Mouse (Mus musculus) hindbrain, embryonic 11.5 days (tissue): ENCODE data around the gene Prrc2b. TPM values are rescaled to one million over a fixed set of nuclear protein-coding genes. Genes with fewer than 3 reads are reported as not detected.
A peak's percentile ranks its signal among the peaks of the same experiment; 100 is the strongest.

Source experiments
- ATAC-seq: fragments of 200-750 bp; cut with Nextera tagmentation; 2 replicates; pipeline ENCODE4 v1.8.0; 2017; ENCODE audit warnings: mild to moderate bottlenecking, moderate TSS enrichment, moderate library complexity; ENCODE audit not compliant: low FRiP score
- DNase-seq: peaks from one replicate; pipeline ENCODE4 v3.0.0-alpha.2; 2015; ENCODE audit warnings: low spot score
- H3K27ac ChIP-seq: fragments of 300-500 bp; sonication (generic); 2 replicates; pipeline ENCODE4 v1.5.1; 2014; ENCODE audit warnings: mild to moderate bottlenecking, low read depth, low read length
- H3K27me3 ChIP-seq: fragments of 300-500 bp; sonication (generic); 2 replicates; pipeline ENCODE4 v1.6.1; 2014; ENCODE audit warnings: mild to moderate bottlenecking, low read length, moderate library complexity, mixed read lengths; ENCODE audit not compliant: control insufficient read depth, insufficient read depth
- H3K36me3 ChIP-seq: fragments of 300-500 bp; sonication (generic); 2 replicates; pipeline ENCODE4 v1.6.1; 2014; ENCODE audit warnings: mild to moderate bottlenecking, low read length, moderate library complexity, mixed read lengths; ENCODE audit not compliant: control insufficient read depth, insufficient read depth
- H3K4me1 ChIP-seq: fragments of 300-500 bp; sonication (generic); replicated peaks from 2 replicates; pipeline ENCODE4 v1.6.1; 2014; ENCODE audit warnings: low read length, mixed read lengths; ENCODE audit not compliant: control insufficient read depth, insufficient read depth
- H3K4me2 ChIP-seq: fragments of 300-500 bp; sonication (generic); replicated peaks from 2 replicates; pipeline ENCODE4 v1.6.1; 2014; ENCODE audit warnings: mild to moderate bottlenecking, low read depth, low read length
- H3K4me3 ChIP-seq: fragments of 300-500 bp; sonication (generic); 2 replicates; pipeline ENCODE4 v1.5.1; 2014; ENCODE audit warnings: low read depth, low read length
- H3K9ac ChIP-seq: fragments of 300-500 bp; sonication (generic); 2 replicates; pipeline ENCODE4 v1.6.1; 2014; ENCODE audit warnings: low read depth, low read length
- H3K9me3 ChIP-seq: fragments of 300-500 bp; sonication (generic); 2 replicates; pipeline ENCODE4 v1.6.1; 2016; ENCODE audit warnings: low read length; ENCODE audit not compliant: control insufficient read depth
- WGBS: fragments of 180-500 bp; shearing (Covaris S2); extraction: QIAGEN DNeasy Blood & Tissue Kit; methylation state at CpG from one replicate; pipeline ENCODE4 v1.1.7; 2014; 5-methylcytosine and 5-hydroxymethylcytosine counted together
- polyA plus RNA-seq: library from polyadenylated mRNA; unstranded; fragments of >200 nt; fragmentation: Nextera tagmentation; extraction: Ambion mirVana; gene quantifications from 2 replicates; pipeline ENCODE4 v1.2.1, GENCODE M21; 2014

Prrc2b gene
- polyA plus RNA-seq, 1 experiment from 2014 or later: 69.0 TPM

DNA sequence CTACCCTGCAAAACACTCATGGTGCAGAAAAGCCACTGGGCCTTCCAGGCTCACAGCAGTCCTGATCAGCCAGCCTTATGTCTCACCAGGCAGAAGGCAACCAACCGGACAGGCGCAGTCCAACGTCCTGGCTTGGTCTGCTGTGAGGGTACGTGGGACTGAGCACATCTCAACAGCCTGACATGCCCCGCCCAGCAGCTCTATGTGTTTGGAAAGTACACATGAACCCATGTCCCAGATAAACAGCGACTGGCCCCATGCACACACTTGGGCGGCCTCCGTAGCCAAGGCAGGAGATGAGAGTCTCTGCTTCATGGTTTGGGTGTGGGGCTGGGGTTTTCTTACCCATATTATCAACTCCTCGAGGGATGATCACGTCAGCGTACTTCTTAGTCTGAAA is 105.4 kb downstream of the Prrc2b start:
- H3K4me3 ChIP-seq: no peak overlapping the region
- DNase-seq (no peak), ATAC-seq (no peak)
- no peaks in the 10 kb centered on the region for H3K9me3 ChIP-seq
- peaks cover 4% of the 10 kb centered on the region; the same call in 1 of the 2 replicates for H3K4me1 ChIP-seq
- H3K9ac ChIP-seq: no peak overlapping the region
- WGBS: 93% methylated on average over 11 of the region's 11 CpGs
- no peak overlapping the region for H3K27ac ChIP-seq
- no peak overlapping the region for H3K4me2 ChIP-seq
- 0 out of 2 replicates have a peak, but pooled peaks cover 9% of the 10 kb centered on the region for H3K36me3 ChIP-seq
- no peaks in the 10 kb centered on the region for H3K27me3 ChIP-seq

DNA sequence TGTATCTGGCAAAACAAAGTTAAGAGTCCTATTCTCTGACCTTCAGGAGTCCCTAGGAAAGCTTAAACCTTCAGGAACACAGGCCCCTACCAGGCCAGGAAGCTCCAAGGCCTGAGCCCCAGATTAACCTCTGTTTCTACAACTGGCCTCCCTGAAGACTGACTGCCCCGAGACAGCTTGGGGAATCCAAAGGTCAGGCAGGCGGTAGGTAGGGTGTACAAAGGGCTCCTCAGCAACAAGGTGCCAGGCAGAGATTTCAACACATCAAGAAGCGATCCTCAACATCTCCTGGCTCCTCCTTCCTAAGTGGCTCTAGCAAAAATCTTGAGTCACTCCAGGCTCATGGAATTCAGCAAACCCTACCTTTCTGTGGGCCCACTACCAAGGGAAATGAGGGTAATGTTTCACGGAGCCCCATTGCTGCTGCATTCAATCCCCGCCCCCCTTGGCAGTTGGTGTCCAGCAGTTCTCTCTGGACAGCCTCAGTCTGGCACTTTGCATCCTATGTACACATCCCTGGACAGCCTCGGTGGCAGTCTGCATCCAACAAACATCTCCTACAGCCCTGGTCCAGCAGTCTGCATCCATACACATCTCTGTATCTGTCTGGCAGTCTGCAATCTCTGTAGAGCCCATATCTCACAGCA is 108.1 kb downstream of the Prrc2b start:
- no peak overlapping the region for H3K27ac ChIP-seq
- H3K4me2 ChIP-seq: peak overlapping the region; percentile 78
- no peaks in the 10 kb centered on the region for H3K27me3 ChIP-seq
- peak overlapping the region; percentile 85 for H3K4me3 ChIP-seq
- peak; percentile 6 for DNase-seq
- 0 out of 2 replicates have a peak, but pooled peaks cover 7% of the 10 kb centered on the region for H3K36me3 ChIP-seq
- no peaks in the 10 kb centered on the region for H3K9me3 ChIP-seq
- no peak for ATAC-seq
- peak overlapping the region; percentile 67 for H3K9ac ChIP-seq
- H3K4me1 ChIP-seq: peaks cover 4% of the 10 kb centered on the region; the same call in 1 of the 2 replicates
- 62% methylated on average over 6 of the region's 6 CpGs for WGBS

DNA sequence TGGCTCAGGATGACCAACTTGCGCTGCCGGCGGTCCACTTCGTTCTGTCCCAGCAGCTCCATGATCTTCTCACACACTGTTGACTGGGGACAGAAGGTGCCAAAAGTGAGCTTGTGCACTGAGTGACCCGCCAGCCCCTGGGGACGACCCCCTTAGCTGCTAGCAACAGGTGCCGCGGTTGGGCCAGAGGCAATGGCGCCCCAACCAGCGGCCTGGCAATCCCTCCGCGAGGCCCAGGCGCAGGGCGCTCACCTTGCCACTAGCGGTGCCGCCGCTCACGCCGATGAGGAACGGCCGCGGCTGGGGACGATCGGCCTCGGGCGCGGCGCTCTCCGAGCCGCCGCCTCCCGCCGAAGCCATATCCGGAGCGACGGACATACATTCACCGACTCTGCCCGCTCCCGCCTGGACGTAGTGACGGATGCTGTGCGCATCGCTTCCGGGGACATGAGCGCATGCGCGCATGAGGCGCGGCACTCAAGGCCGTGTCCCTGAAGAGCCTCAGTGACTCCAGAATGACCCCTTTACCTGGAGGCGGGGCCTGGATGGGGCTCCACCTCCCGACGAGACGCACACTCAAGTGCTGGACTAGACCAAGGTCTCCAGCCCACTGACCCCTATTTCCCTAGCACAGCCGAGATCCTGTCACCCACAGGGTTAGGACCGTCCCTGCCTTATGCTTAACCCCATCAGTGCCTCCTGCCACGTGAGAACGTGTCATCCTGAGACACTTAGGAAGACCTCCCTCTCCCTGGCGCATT is 109.0 kb downstream of the Prrc2b start, which contains the start of gene Uck1:
Gene Uck1 (minus strand): TSS at position 503 of the 761 bp plus-strand sequence.
- Histone ChIP-seq H3K9me3 (no peaks in the 10 kb centered on the region), H3K9ac (peak within 1 kb of the TSS; percentile 67), H3K27ac (no peak within 1 kb of the TSS), H3K27me3 (no peaks in the 10 kb centered on the region), H3K36me3 (0 out of 2 replicates have a peak, but pooled peaks cover 4% of the 10 kb centered on the region), H3K4me1 (peaks cover 4% of the 10 kb centered on the region; the same call in 1 of the 2 replicates), H3K4me2 (peak within 1 kb of the TSS; percentile 78), H3K4me3 (peak within 1 kb of the TSS; percentile 85)
- 1% methylated on average over 54 of the region's 59 CpGs for WGBS
- peak; percentile 93 for DNase-seq
- ATAC-seq: peak; percentile 92

DNA sequence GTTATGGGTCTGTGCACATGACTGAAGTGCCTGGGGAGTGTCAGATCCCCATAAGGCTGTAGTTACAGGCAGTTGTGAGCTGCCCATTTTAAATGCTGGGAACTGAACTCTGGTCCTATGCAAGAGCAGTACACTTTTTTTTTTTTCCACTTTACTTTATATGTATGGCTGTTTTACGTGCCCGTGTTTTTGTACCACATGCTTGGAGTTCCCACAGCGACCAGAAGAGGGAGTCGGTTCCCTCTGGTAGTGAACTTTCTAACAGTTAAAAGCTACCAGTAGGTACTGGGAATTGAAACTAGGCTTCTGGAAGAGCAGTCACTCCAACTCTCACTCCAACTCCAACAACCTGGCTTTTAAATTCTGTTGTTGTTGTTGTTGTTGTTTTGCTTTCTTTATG is 109.8 kb downstream of the Prrc2b start:
- Histone ChIP-seq H3K27me3 (no peaks in the 10 kb centered on the region), H3K9ac (no peak overlapping the region), H3K27ac (no peak overlapping the region), H3K4me2 (no peak overlapping the region), H3K36me3 (0 out of 2 replicates have a peak, but pooled peaks cover 4% of the 10 kb centered on the region), H3K9me3 (no peaks in the 10 kb centered on the region), H3K4me3 (no peak overlapping the region), H3K4me1 (peaks cover 4% of the 10 kb centered on the region; the same call in 1 of the 2 replicates)
- 30% methylated on average over 4 of the region's 4 CpGs for WGBS
- ATAC-seq (no peak), DNase-seq (peak; percentile 56)

DNA sequence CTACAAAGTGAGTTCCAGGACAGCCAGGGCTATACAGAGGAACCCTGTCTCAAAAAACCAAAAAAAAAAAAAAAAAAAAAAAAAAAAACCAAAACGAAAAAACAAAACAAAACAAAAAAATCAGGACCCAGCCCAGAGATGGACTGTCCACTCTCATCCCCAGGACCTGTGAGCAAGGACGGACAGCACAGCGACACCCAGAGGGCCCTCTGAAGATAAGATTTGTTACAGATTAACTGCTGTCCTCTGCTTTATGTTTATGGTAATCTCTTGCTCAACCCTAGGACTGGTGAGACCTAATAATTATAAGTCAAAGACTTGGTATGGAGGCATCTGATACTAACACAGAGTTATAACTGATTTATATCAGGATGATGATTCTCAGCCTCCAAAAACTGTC is 124.9 kb downstream of the Prrc2b start:
- no peaks in the 10 kb centered on the region for H3K27me3 ChIP-seq
- H3K4me2 ChIP-seq: no peak overlapping the region
- no peak overlapping the region for H3K9ac ChIP-seq
- H3K27ac ChIP-seq: no peak overlapping the region
- H3K9me3 ChIP-seq: no peaks in the 10 kb centered on the region
- peaks cover 5% of the 10 kb centered on the region; the same call in 1 of the 2 replicates for H3K36me3 ChIP-seq
- WGBS: 80% methylated on average over 3 of the region's 3 CpGs
- no peaks in the 10 kb centered on the region for H3K4me1 ChIP-seq
- no peak for DNase-seq
- no peak for ATAC-seq
- H3K4me3 ChIP-seq: no peak overlapping the region

DNA sequence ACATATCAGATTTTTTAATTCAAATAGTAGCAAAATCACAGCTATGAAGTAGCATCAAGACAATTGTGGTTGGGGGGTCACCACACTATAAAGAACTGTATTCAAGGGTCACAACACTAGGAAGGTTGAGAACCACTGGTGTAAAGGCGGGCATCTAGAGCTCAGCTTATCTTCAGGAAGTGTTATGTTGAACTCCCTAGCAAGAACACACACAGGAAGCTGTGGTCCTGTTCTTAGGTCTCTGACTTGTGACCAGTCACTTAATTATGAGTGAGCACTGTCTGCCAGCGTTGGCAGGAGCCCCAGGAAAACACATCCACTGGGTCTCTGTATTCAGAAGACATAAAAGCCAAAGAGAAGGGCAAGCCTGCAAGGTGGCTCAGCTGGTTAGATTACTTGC is 131.4 kb downstream of the Prrc2b start:
- H3K4me1 ChIP-seq: no peaks in the 10 kb centered on the region
- DNase-seq: no peak
- no peak overlapping the region for H3K4me2 ChIP-seq
- no peaks in the 10 kb centered on the region for H3K27me3 ChIP-seq
- no peak overlapping the region for H3K4me3 ChIP-seq
- no peak overlapping the region for H3K9ac ChIP-seq
- H3K9me3 ChIP-seq: no peaks in the 10 kb centered on the region
- H3K36me3 ChIP-seq: peaks cover 5% of the 10 kb centered on the region; the same call in 1 of the 2 replicates
- WGBS: 95% methylated on average over 2 of the region's 2 CpGs
- H3K27ac ChIP-seq: no peak overlapping the region
- ATAC-seq: no peak

DNA sequence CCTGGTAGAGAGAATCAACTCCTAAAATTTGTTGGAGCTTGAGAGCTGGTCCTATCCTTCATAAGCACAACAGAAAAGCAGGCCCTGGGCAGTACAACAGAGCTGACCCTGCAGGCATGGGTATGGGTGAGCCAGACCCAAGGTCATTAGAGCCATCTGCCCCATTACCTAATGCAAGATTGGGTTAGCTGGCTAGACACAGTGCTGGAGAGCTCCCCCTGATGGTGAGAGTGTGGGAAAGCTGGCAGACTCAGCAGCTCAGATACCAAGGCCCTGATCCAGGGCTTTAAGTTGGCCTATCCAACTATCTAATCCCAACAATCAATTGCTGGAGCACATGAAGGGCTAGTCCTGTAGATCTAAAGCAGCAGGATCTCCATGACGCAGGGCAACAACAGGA is 131.8 kb downstream of the Prrc2b start:
- Histone ChIP-seq H3K36me3 (peaks cover 5% of the 10 kb centered on the region; the same call in 1 of the 2 replicates), H3K27me3 (no peaks in the 10 kb centered on the region), H3K9me3 (no peaks in the 10 kb centered on the region), H3K9ac (no peak overlapping the region), H3K4me3 (no peak overlapping the region), H3K4me1 (no peaks in the 10 kb centered on the region), H3K27ac (no peak overlapping the region), H3K4me2 (no peak overlapping the region)
- DNase-seq (peak; percentile 76), ATAC-seq (no peak)
- 90% methylated on average over 1 of the region's 1 CpGs for WGBS

DNA sequence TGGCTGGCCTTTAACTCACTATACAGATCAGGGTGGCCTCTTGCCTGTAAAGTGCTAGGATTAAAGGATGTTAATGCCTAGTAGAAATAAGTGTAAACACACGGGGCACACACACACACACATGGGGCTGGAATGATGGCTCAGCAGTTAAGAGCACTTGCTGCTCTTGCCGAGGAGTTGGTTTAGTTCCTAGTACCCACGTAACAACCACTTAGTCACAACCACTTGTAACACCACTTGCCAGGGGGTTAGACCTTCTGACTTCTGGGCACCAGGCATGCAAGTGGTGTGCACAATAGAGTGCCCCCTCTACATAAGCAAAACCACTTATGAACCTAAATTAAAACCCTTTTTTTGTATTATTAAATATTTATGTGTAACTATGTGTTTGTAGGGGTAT is 133.1 kb downstream of the Prrc2b start:
- Histone ChIP-seq H3K9ac (no peak overlapping the region), H3K4me1 (no peaks in the 10 kb centered on the region), H3K36me3 (peaks cover 5% of the 10 kb centered on the region; the same call in 1 of the 2 replicates), H3K27ac (no peak overlapping the region), H3K9me3 (no peaks in the 10 kb centered on the region), H3K27me3 (no peaks in the 10 kb centered on the region), H3K4me2 (no peak overlapping the region), H3K4me3 (no peak overlapping the region)
- ATAC-seq (no peak), DNase-seq (no peak)
- 91% methylated on average over 3 of the region's 3 CpGs for WGBS
